Mouse (Mus musculus) ovary, adult 10 weeks (tissue): ENCODE measurements around the gene Dpep2nb. TPM values are rescaled to one million over a fixed set of nuclear protein-coding genes. Genes with fewer than 3 reads are reported as not detected.

Experiments used
- polyA plus RNA-seq: library from polyadenylated mRNA; stranded (reverse); fragments of 350-450 nt; fragmentation: Illumina TruSeq; extraction: RNeasy Lipid Tissue Mini Kit (QIAGEN cat#74804); gene quantifications from one replicate; pipeline ENCODE4 v1.2.3, GENCODE M21; 2014

The Dpep2nb gene
- polyA plus RNA-seq = not detected

DNA sequence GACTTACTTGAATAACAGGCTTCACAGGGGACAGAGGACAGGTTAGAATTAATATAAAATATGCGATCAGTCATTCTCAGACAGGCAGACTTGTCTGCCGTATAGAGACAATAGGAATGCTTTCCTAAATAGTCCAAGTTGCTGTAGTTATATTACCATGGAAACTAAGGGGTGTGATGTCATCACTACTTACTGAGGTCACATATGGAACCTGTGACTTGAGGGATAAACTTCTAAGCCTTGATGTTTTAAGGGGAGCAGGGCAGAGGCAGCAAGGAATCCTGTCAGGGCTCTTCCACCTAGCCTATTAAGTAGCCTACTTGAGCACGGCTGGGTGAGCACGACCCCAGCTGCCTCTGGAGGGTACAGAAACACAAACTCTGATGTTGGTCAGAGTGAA lies at the start of gene Dpep2nb:
TSS of gene Dpep2nb (minus strand) at position 101 of the 400 bp plus-strand sequence.

DNA sequence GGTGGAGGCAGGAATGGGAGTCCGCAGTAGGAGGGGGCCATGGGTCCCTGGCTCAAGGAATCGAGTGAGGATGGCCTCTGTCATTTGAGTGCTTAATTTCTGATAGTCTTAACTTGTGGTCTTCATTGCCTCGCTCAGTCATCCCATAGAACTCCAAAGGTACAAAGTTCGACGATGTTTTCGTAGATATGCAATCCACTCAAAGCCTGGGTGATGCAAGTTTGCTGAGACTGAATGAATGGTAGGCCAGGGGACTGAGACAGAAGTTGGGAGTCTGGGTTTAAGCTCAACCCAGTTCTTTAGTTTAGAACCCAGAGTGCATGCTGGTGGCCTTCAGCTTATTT lies 5.8 kb upstream of the Dpep2nb start, which contains the start of gene Ddx28:
TSS of gene Ddx28 (minus strand) at position 240 of the 344 bp plus-strand sequence.

DNA sequence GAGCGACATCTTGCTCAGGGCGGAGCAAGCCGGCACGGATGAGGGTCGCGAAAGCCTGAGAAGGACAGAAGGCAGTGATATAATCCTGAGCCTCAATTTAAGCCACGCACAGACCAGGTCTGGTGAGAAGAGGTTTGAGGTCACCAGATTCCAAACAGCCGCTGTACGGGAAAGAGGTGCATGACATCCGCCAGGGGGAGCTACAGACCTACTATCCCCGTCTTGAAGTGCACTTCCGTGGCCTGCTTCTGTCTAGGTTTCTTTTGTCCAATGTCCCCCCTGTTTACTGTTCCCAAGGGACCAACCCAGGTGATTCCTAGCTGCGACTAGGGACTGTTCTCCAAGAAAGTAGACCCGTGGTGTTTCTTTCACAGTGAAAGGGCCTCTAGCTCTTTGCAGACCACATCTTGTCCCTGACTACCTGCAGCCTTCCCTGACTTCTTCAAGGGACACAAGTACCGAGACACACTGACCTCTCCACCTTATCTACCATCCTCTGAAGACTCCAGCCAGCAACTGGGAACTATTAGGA lies 14.9 kb downstream of the Dpep2nb start, which contains the start of gene Dus2:
TSS of gene Dus2 (plus strand) at position 482 of the 532 bp plus-strand sequence.

DNA sequence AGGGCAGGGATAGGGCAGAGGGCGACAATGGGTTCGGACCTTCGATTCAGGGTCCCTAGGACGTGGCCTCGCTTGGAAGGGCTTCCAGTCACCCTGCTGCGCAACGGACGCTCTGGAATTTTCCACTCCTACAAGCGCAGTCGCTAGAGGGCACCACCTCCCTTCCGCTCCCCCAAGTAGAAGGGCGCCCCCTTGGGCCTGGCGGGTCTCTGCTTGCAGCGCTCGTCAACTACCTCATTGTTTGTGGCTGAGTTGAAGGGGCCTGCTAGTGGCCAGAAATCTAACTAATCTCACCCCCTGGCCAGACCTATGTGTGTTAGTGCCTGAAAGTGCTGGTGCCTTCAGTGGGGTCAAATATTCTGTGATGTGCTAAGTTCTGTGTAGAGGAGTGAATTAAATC lies 26.4 kb downstream of the Dpep2nb start, which contains the start of gene Dpep3:
TSS of gene Dpep3 (minus strand) at position 105 of the 400 bp plus-strand sequence.

DNA sequence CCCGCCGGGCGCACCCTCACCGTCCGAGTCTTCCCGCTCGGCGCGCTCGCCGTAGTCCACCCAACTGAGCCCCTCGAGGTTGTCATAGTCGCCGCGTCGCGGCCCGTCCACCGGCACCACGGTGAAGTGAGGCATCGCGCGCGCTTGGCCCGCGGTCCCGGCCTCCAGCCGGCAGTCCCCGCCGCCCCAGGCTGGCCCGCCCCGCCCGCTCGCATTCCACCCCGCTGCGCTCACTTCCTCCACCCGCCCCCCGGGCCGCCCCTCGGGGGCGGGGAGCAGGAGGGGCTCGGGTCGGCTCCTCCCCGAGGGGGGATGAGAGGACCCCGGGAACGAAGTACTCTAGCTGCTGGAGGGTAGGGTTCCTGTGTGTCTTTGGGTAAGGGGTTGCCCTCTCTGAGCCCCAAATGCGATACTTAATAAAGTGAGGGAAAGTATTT lies 39.9 kb downstream of the Dpep2nb start, which contains the start of gene Slc12a4:
TSS of gene Slc12a4 (minus strand) at position 193 of the 437 bp plus-strand sequence.

Other genes starting within 250 kb of the Dpep2nb start
- gene Gfod2, start 247.3 kb downstream of the Dpep2nb start, polyA plus RNA-seq = 0.48 TPM
- 4.8 TPM for gene Ranbp10, start 178.6 kb downstream of the Dpep2nb start, polyA plus RNA-seq
- gene Tsnaxip1, start 178.2 kb downstream of the Dpep2nb start, polyA plus RNA-seq = 2.0 TPM
- gene Cenpt, start 152.7 kb downstream of the Dpep2nb start, polyA plus RNA-seq = 0.68 TPM
- gene Thap11, start 150.8 kb downstream of the Dpep2nb start, polyA plus RNA-seq = 15.2 TPM
- gene Nutf2, start 145.4 kb downstream of the Dpep2nb start, polyA plus RNA-seq = 94.3 TPM
- 2.3 TPM for gene Edc4, start 125.1 kb downstream of the Dpep2nb start, polyA plus RNA-seq
- gene Nrn1l, start 112.4 kb downstream of the Dpep2nb start, polyA plus RNA-seq = not detected
- gene Pskh1, start 105.5 kb downstream of the Dpep2nb start, polyA plus RNA-seq = 4.3 TPM
- gene Ctrl, start 72.1 kb downstream of the Dpep2nb start, polyA plus RNA-seq = not detected
- 0.94 TPM for gene Psmb10, start 67.5 kb downstream of the Dpep2nb start, polyA plus RNA-seq
- not detected for gene Lcat, start 62.6 kb downstream of the Dpep2nb start, polyA plus RNA-seq
- gene Slc12a4, start 39.9 kb downstream of the Dpep2nb start, polyA plus RNA-seq = 3.5 TPM
- gene Dpep3, start 26.5 kb downstream of the Dpep2nb start, polyA plus RNA-seq = not detected
- 2.2 TPM for gene Dus2, start 14.6 kb downstream of the Dpep2nb start, polyA plus RNA-seq
- 5.1 TPM for gene Ddx28, start 5.9 kb upstream of the Dpep2nb start, polyA plus RNA-seq
- gene Nfatc3, start 52.9 kb upstream of the Dpep2nb start, polyA plus RNA-seq = 138 TPM
- 0.94 TPM for gene Esrp2, start 131.0 kb upstream of the Dpep2nb start, polyA plus RNA-seq
- gene Pla2g15, start 144.4 kb upstream of the Dpep2nb start, polyA plus RNA-seq = 13.9 TPM
- 33.8 TPM for gene Slc7a6, start 162.9 kb upstream of the Dpep2nb start, polyA plus RNA-seq
- 34.2 TPM for gene Slc7a6os, start 205.0 kb upstream of the Dpep2nb start, polyA plus RNA-seq
- 10.6 TPM for gene Prmt7, start 205.0 kb upstream of the Dpep2nb start, polyA plus RNA-seq